Mouse (Mus musculus): ENCODE results near the gene Gfra1. TPM values are rescaled to one million over a fixed set of nuclear protein-coding genes. Genes with fewer than 3 reads are reported as not detected.
A peak's percentile ranks its signal among the peaks of the same experiment; 100 is the strongest.

The Gfra1 gene
- 10.7 and 11.4 TPM in 2 replicates for polyA plus RNA-seq (2014; fragmentation: Nextera tagmentation; extraction: Ambion mirVana)

DNA sequence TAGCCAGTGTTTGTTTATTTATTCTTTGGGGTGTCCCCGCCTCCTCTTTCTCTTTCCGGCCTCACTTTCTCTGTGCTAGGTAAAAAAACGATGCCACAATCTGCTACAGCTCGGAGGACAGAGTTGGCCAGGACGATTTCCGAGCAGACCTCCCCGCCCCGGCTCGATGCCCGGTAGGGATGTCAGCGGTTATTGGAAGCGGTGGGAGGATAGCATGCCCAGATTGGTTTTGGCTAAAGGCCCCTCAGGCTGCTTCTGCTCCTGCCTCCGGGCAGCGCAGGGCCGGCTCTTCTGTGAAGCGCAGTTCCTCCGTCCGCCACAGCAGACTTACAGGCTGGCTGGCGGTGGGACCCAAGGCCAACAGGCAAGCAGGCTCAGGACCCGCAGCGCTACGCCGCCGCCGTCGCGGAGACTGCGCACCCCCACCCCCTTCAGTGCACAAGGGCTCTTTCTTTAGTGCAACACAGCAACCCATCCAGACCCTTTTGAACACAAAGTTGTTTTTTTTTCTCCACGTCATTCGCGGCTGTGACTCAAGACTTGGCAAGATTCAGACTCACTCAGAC is at the start of gene Gfra1:
Gene Gfra1 (minus strand): TSS at position 414 of the 566 bp plus-strand sequence.
- Histone ChIP-seq H3K27ac (ENCODE audit: low read depth, low read length) (no peak within 1 kb of the TSS), H3K9ac (ENCODE audit: low read depth, low read length) (peak within 1 kb of the TSS; percentile 20; the same call in 1 of the 2 replicates)

DNA sequence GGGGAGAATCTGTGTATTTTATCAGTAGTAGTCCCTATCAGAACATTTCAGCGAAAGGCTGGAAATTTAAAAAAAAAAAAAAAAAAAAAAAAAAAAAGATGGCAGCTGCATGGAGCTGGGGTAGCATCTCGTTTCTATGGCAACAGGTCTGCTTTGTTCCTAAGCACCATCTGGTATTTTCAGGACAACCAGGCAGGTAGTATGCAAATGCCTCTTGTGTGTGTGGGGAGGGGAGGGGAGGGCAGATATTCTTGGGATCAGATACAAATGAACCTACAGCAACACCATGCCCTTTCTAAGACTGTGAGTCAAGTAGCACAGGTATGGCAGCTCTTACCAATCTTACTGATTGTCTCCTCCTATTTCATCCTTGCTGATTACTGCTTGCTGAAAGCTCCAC is 44.3 kb upstream of the Gfra1 start:
- no peak for ATAC-seq (replicated peaks; ENCODE audit: low FRiP score)
- no peak overlapping the region for H3K4me2 ChIP-seq
- 83% methylated on average over 2 of the region's 2 CpGs for WGBS
- no peak overlapping the region for H3K27ac ChIP-seq (ENCODE audit: low read depth, low read length)
- H3K4me1 ChIP-seq (replicated peaks; ENCODE audit: control insufficient read depth, insufficient read depth, low read length), result no peaks in the 10 kb centered on the region
- H3K36me3 ChIP-seq (ENCODE audit: control insufficient read depth, insufficient read depth, low read length), result no peaks in the 10 kb centered on the region
- no peak overlapping the region for H3K4me3 ChIP-seq (ENCODE audit: low read depth, low read length)
- H3K27me3 ChIP-seq (replicated peaks; ENCODE audit: control insufficient read depth, insufficient read depth, low read length), result no peaks in the 10 kb centered on the region
- no peaks in the 10 kb centered on the region for H3K9me3 ChIP-seq (ENCODE audit: control insufficient read depth, low read length)
- H3K9ac ChIP-seq (ENCODE audit: low read depth, low read length), result no peak overlapping the region
- DNase-seq (ENCODE audit: low spot score), result no peak

More for the DNA sequence above, at the start of gene Gfra1:
- 2% methylated on average over 31 of the region's 31 CpGs for WGBS
- H3K4me3 ChIP-seq (ENCODE audit: low read depth, low read length), result peak within 1 kb of the TSS; percentile 50
- peak within 1 kb of the TSS; percentile 75 for H3K4me2 ChIP-seq
- peak; percentile 46 for DNase-seq (ENCODE audit: low spot score)
- no peaks in the 10 kb centered on the region for H3K36me3 ChIP-seq (ENCODE audit: control insufficient read depth, insufficient read depth, low read length)
- no peaks in the 10 kb centered on the region for H3K9me3 ChIP-seq (ENCODE audit: control insufficient read depth, low read length)
- peaks cover 56% of the 10 kb centered on the region for H3K27me3 ChIP-seq (replicated peaks; ENCODE audit: control insufficient read depth, insufficient read depth, low read length)
- peaks cover 3% of the 10 kb centered on the region; the same call in 1 of the 2 replicates for H3K4me1 ChIP-seq (replicated peaks; ENCODE audit: control insufficient read depth, insufficient read depth, low read length)
- ATAC-seq (replicated peaks; ENCODE audit: low FRiP score), result no peak

DNA sequence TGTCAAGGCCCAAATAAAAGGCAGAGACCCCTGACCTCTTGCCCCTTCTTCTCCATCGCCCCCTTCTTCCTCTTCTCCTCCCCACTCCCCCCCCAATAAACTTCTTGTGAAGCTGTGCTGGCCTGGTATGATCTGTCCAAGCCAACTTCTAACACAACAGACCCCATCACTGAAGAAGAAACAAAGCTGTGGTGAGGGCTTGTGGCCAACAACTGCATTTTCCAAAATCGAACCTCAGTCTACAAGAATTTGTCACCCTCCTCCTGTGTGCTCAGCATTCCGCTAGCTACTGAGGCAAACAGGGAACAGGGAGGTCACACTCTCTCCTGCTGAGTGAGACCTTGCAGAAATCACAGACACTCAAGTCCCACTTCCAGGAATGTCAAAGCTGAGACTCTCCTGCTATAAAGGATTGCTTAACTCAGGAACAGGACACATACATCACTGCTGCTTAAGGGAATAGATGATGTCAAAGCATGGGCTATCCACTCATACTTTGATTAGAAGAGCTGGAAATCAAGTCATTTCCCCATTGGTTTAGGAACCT is 43.8 kb upstream of the Gfra1 start:
- Histone ChIP-seq H3K27ac (ENCODE audit: low read depth, low read length) (no peak overlapping the region), H3K36me3 (ENCODE audit: control insufficient read depth, insufficient read depth, low read length) (no peaks in the 10 kb centered on the region), H3K4me2 (no peak overlapping the region), H3K9ac (ENCODE audit: low read depth, low read length) (no peak overlapping the region), H3K4me3 (ENCODE audit: low read depth, low read length) (no peak overlapping the region), H3K4me1 (replicated peaks; ENCODE audit: control insufficient read depth, insufficient read depth, low read length) (no peaks in the 10 kb centered on the region), H3K9me3 (ENCODE audit: control insufficient read depth, low read length) (no peaks in the 10 kb centered on the region), H3K27me3 (replicated peaks; ENCODE audit: control insufficient read depth, insufficient read depth, low read length) (no peaks in the 10 kb centered on the region)
- DNase-seq (ENCODE audit: low spot score), result no peak
- no peak for ATAC-seq (replicated peaks; ENCODE audit: low FRiP score)
- 66% methylated on average over 3 of the region's 3 CpGs for WGBS

DNA sequence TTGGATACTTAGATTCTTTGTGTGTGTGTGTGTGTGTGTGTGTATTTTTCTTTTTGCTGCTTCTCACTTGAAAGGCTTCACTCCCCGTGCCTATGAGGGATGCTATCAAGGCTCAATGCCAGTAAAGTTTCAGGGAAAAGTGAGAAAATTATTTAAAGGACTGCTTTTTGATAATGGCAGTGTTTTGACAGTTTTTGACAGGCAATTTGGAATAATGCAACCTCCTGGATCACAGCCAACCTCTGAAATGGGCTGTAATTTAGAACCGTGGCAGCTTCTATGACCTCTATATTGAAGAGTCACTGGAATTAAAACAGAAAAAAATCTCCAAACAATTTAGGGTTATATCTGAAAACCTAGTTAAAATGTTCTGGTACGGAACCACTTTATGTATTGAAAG is 41.4 kb upstream of the Gfra1 start:
- WGBS, result 59% methylated on average over 3 of the region's 3 CpGs
- no peaks in the 10 kb centered on the region for H3K36me3 ChIP-seq (ENCODE audit: control insufficient read depth, insufficient read depth, low read length)

DNA sequence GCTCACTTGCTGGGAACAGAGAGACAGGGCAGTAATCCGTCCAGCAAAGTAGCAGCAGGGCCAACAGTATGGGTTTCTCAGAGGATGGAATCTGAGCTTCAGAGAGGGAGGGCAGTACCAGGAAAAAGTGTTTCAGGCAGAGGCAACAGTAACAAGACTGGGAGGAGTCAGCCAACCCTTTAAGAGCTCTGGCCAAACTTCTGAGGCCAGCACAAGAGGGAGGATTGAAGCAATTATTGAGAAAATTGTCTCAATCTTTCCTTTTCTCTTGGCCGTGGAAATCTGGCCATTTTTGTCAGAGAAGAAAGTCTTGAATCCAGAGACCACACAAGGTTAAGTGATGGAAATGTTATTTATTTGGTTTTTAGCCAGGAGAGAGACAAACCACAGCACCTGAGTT is 31.0 kb upstream of the Gfra1 start:
- H3K4me2 ChIP-seq, result no peak overlapping the region
- ATAC-seq (replicated peaks; ENCODE audit: low FRiP score) (no peak), DNase-seq (ENCODE audit: low spot score) (no peak)
- H3K4me1 ChIP-seq (replicated peaks; ENCODE audit: control insufficient read depth, insufficient read depth, low read length), result no peaks in the 10 kb centered on the region
- H3K27me3 ChIP-seq (replicated peaks; ENCODE audit: control insufficient read depth, insufficient read depth, low read length), result no peaks in the 10 kb centered on the region
- H3K9ac ChIP-seq (ENCODE audit: low read depth, low read length), result no peak overlapping the region
- H3K27ac ChIP-seq (ENCODE audit: low read depth, low read length), result no peak overlapping the region
- no peak overlapping the region for H3K4me3 ChIP-seq (ENCODE audit: low read depth, low read length)
- H3K9me3 ChIP-seq (ENCODE audit: control insufficient read depth, low read length), result no peaks in the 10 kb centered on the region
- H3K36me3 ChIP-seq (ENCODE audit: control insufficient read depth, insufficient read depth, low read length), result no peaks in the 10 kb centered on the region
- WGBS, result 66% methylated on average over 2 of the region's 2 CpGs

More for the DNA sequence above, 41.4 kb upstream of the Gfra1 start:
- DNase-seq (ENCODE audit: low spot score) (no peak), ATAC-seq (replicated peaks; ENCODE audit: low FRiP score) (no peak)
- Histone ChIP-seq H3K27ac (ENCODE audit: low read depth, low read length) (no peak overlapping the region), H3K9me3 (ENCODE audit: control insufficient read depth, low read length) (no peaks in the 10 kb centered on the region), H3K4me2 (no peak overlapping the region), H3K4me1 (replicated peaks; ENCODE audit: control insufficient read depth, insufficient read depth, low read length) (no peaks in the 10 kb centered on the region), H3K9ac (ENCODE audit: low read depth, low read length) (no peak overlapping the region), H3K4me3 (ENCODE audit: low read depth, low read length) (no peak overlapping the region), H3K27me3 (replicated peaks; ENCODE audit: control insufficient read depth, insufficient read depth, low read length) (no peaks in the 10 kb centered on the region)

DNA sequence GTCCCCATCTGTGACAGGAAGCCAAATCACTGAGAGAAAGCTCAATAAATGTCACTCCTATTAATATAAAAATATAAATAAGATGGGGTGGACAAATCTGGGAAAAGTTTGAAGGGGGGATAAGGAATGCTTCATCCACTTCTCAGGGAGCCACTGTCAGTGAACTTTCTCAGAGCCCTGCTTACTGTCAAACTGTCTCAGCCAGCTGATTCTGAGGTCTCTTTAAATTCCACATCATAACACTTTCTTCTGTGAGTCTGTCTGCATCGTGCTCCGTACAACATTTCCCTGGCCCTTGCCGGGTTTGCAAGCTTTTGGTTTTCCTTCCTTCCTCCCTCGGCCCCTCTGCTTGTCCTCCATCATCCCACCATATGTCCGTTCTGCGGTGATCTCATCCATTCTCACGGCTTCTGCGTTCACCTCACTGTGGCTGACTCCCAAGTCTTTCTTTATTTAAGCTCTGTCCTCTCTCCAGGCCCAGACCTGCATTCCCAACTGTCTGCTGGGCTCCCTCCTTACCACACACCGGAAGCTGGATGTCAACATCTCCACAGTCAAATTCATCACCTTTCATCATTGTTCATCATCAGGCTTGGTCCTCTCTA is 26.8 kb upstream of the Gfra1 start:
- no peaks in the 10 kb centered on the region for H3K4me1 ChIP-seq (replicated peaks; ENCODE audit: control insufficient read depth, insufficient read depth, low read length)
- no peak overlapping the region for H3K4me2 ChIP-seq
- H3K4me3 ChIP-seq (ENCODE audit: low read depth, low read length), result no peak overlapping the region
- DNase-seq (ENCODE audit: low spot score) (no peak), ATAC-seq (replicated peaks; ENCODE audit: low FRiP score) (no peak)
- no peak overlapping the region for H3K9ac ChIP-seq (ENCODE audit: low read depth, low read length)
- no peak overlapping the region for H3K27ac ChIP-seq (ENCODE audit: low read depth, low read length)
- no peaks in the 10 kb centered on the region for H3K9me3 ChIP-seq (ENCODE audit: control insufficient read depth, low read length)
- H3K27me3 ChIP-seq (replicated peaks; ENCODE audit: control insufficient read depth, insufficient read depth, low read length), result no peaks in the 10 kb centered on the region
- H3K36me3 ChIP-seq (ENCODE audit: control insufficient read depth, insufficient read depth, low read length), result no peaks in the 10 kb centered on the region
- 61% methylated on average over 9 of the region's 9 CpGs for WGBS

DNA sequence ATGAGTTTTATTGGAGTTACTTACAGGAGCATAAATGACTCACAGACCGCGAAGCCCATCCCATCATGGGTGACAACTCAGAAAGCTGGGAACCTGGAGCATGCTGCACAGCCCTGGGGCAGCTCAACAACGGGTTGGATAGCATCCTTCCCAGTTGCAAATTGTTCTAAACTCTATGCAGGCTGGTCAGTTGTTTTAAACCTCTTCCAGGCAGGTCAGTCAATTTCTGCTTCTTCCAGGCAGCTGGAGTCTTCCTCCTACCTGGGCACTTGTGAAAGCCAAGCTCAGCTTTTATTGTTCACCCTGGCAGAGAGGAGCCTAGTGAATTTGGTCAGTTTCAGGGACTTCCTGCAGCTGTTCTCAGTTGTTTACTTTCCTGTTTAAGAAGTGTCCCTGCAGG is 18.5 kb upstream of the Gfra1 start:
- Histone ChIP-seq H3K4me2 (no peak overlapping the region), H3K36me3 (ENCODE audit: control insufficient read depth, insufficient read depth, low read length) (no peaks in the 10 kb centered on the region), H3K4me3 (ENCODE audit: low read depth, low read length) (no peak overlapping the region), H3K9ac (ENCODE audit: low read depth, low read length) (no peak overlapping the region), H3K9me3 (ENCODE audit: control insufficient read depth, low read length) (no peaks in the 10 kb centered on the region), H3K27ac (ENCODE audit: low read depth, low read length) (no peak overlapping the region), H3K27me3 (replicated peaks; ENCODE audit: control insufficient read depth, insufficient read depth, low read length) (no peaks in the 10 kb centered on the region), H3K4me1 (replicated peaks; ENCODE audit: control insufficient read depth, insufficient read depth, low read length) (no peaks in the 10 kb centered on the region)
- ATAC-seq (replicated peaks; ENCODE audit: low FRiP score) (no peak), DNase-seq (ENCODE audit: low spot score) (no peak)
- 87% methylated on average over 3 of the region's 3 CpGs for WGBS

DNA sequence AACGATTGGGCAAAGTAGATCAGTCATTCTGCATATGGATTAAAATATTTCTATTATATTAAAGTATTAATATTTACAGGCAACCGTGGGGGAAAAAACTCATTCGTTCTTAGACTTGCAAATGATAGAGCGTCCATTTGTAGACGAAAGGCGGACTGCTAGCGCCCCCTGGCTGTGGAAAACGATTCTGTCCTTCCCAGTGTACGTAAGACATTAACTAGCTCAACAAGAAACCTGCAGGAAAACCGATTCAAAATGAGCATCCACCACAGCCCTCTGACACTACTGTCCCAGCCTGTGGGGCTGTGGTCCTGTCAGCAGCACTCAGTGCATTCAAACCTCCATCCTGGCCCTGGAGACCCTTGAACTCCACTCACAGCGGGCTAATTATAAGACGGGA is 13.7 kb upstream of the Gfra1 start:
- Histone ChIP-seq H3K27ac (ENCODE audit: low read depth, low read length) (no peak overlapping the region), H3K27me3 (replicated peaks; ENCODE audit: control insufficient read depth, insufficient read depth, low read length) (no peaks in the 10 kb centered on the region), H3K9ac (ENCODE audit: low read depth, low read length) (no peak overlapping the region), H3K36me3 (ENCODE audit: control insufficient read depth, insufficient read depth, low read length) (no peaks in the 10 kb centered on the region), H3K4me1 (replicated peaks; ENCODE audit: control insufficient read depth, insufficient read depth, low read length) (no peaks in the 10 kb centered on the region), H3K4me3 (ENCODE audit: low read depth, low read length) (no peak overlapping the region), H3K4me2 (no peak overlapping the region), H3K9me3 (ENCODE audit: control insufficient read depth, low read length) (no peaks in the 10 kb centered on the region)
- 21% methylated on average over 12 of the region's 12 CpGs for WGBS
- ATAC-seq (replicated peaks; ENCODE audit: low FRiP score), result no peak
- DNase-seq (ENCODE audit: low spot score), result peak; percentile 79

DNA sequence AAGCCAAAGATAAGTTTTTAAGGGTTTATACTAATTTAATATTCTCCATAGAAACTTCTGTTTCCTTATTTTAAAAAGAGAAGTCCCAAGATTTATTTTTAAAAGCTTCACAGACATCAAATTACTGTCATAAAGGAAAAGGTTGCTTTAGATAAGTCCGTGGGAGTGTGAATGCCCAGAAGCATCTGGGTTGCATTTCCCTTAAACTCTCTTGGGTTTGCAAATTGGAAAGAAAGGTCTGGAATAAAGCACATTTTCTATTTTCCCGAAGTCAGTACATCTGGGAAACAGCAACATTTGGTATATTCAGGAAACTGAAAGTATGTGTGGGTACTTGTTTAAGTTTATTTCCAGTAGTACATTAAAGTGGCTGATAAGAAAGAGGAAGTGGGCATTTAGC is 12.6 kb upstream of the Gfra1 start:
- ATAC-seq (replicated peaks; ENCODE audit: low FRiP score) (no peak), DNase-seq (ENCODE audit: low spot score) (no peak)
- no peak overlapping the region for H3K4me2 ChIP-seq
- no peaks in the 10 kb centered on the region for H3K27me3 ChIP-seq (replicated peaks; ENCODE audit: control insufficient read depth, insufficient read depth, low read length)
- no peak overlapping the region for H3K27ac ChIP-seq (ENCODE audit: low read depth, low read length)
- no peaks in the 10 kb centered on the region for H3K9me3 ChIP-seq (ENCODE audit: control insufficient read depth, low read length)
- no peaks in the 10 kb centered on the region for H3K4me1 ChIP-seq (replicated peaks; ENCODE audit: control insufficient read depth, insufficient read depth, low read length)
- 37% methylated on average over 2 of the region's 2 CpGs for WGBS
- no peaks in the 10 kb centered on the region for H3K36me3 ChIP-seq (ENCODE audit: control insufficient read depth, insufficient read depth, low read length)
- H3K4me3 ChIP-seq (ENCODE audit: low read depth, low read length), result no peak overlapping the region
- no peak overlapping the region for H3K9ac ChIP-seq (ENCODE audit: low read depth, low read length)
